Comparison of ENCODE assay signal across 8 mouse cellular contexts in genomic region chr1:67061456-67062085, GRCm38 (mm10). TPM values are rescaled to one million over a fixed set of nuclear protein-coding genes. Genes with fewer than 3 reads are reported as not detected.
DNase-seq lines count a peak whose midpoint lies in the region; ATAC-seq and TF ChIP-seq lines count a peak whose summit lies in the region.

No protein-coding gene starts in this region.

- ATAC-seq in heart, embryonic 16.5 days (replicated peaks; ENCODE audit: extremely low read depth, insufficient read depth, low FRiP score), result peak; percentile 55
- ATAC-seq in liver, postnatal 0 days, result peak; percentile 80
- peak; percentile 93 for ATAC-seq in neural tube, embryonic 14.5 days (ENCODE audit: low read depth)

- no peaks in the 10 kb centered on the region for H3K4me1 ChIP-seq in heart, embryonic 16.5 days (ENCODE audit: control insufficient read depth, insufficient read depth, low read length)
- H3K4me1 ChIP-seq in liver, postnatal 0 days (ENCODE audit: insufficient read depth), result no peaks in the 10 kb centered on the region
- no peaks in the 10 kb centered on the region for H3K4me1 ChIP-seq in neural tube, embryonic 14.5 days (ENCODE audit: control insufficient read depth, insufficient read depth, low read length)

- H3K4me3 ChIP-seq in heart, embryonic 16.5 days (ENCODE audit: low read length), result no peak overlapping the region
- no peak overlapping the region for H3K4me3 ChIP-seq in liver, postnatal 0 days (ENCODE audit: low read depth, low read length)
- no peak overlapping the region for H3K4me3 ChIP-seq in neural tube, embryonic 14.5 days (ENCODE audit: low read depth, low read length)

- TF ChIP-seq EP300 in liver, postnatal 0 days (IDR thresholded peaks at IDR 0.05; ENCODE audit: low read depth), result no peak

- no peak overlapping the region for H3K27ac ChIP-seq in heart, embryonic 16.5 days (ENCODE audit: low read length)
- H3K27ac ChIP-seq in liver, postnatal 0 days (ENCODE audit: low read depth), result no peak overlapping the region
- H3K27ac ChIP-seq in neural tube, embryonic 14.5 days (ENCODE audit: low read depth, low read length), result no peak overlapping the region

- no peaks in the 10 kb centered on the region for H3K36me3 ChIP-seq in heart, embryonic 16.5 days (ENCODE audit: control insufficient read depth, insufficient read depth)
- no peaks in the 10 kb centered on the region for H3K36me3 ChIP-seq in liver, postnatal 0 days (replicated peaks; ENCODE audit: insufficient read depth, low read length)
- no peaks in the 10 kb centered on the region for H3K36me3 ChIP-seq in neural tube, embryonic 14.5 days (ENCODE audit: control insufficient read depth, insufficient read depth, low read length)

- H3K9me3 ChIP-seq in heart, embryonic 16.5 days (replicated peaks; ENCODE audit: control insufficient read depth, low read length), result no peaks in the 10 kb centered on the region
- H3K9me3 ChIP-seq in liver, postnatal 0 days (ENCODE audit: low read length), result no peaks in the 10 kb centered on the region
- H3K9me3 ChIP-seq in neural tube, embryonic 14.5 days (ENCODE audit: control insufficient read depth, low read length), result no peaks in the 10 kb centered on the region

- no peak overlapping the region for H3K9ac ChIP-seq in heart, embryonic 16.5 days (ENCODE audit: low read length)
- H3K9ac ChIP-seq in liver, postnatal 0 days (replicated peaks), result no peak overlapping the region
- H3K9ac ChIP-seq in neural tube, embryonic 14.5 days (replicated peaks; ENCODE audit: low read depth, low read length), result no peak overlapping the region

- H3K27me3 ChIP-seq in heart, embryonic 16.5 days (ENCODE audit: control insufficient read depth, insufficient read depth, low read length), result no peaks in the 10 kb centered on the region
- no peaks in the 10 kb centered on the region for H3K27me3 ChIP-seq in liver, postnatal 0 days (ENCODE audit: insufficient read depth, low read length)
- H3K27me3 ChIP-seq in neural tube, embryonic 14.5 days (ENCODE audit: control insufficient read depth, insufficient read depth, low read length), result no peaks in the 10 kb centered on the region

- DNase-seq in CD8-positive naive resting alpha-beta T cell, adult 2 months (ENCODE audit: low read depth in 2 of 2, low spot score in 2 of 2), result peak; percentile 18 to 49
- DNase-seq in adrenal gland, adult 8-10 months, result peak; percentile 24
- peak; percentile 55 for DNase-seq in embryo, embryonic 11.5 days (ENCODE audit: low read depth, low spot score)
- peak; percentile 78 for DNase-seq in kidney, postnatal 4 days
- peak; percentile 73 for DNase-seq in liver, postnatal 0 days
- peak; percentile 21 to 48 for DNase-seq in thymus, postnatal 10 days (ENCODE audit: low spot score in 2 of 2)

- TF ChIP-seq CTCF in liver, postnatal 0 days (IDR thresholded peaks at IDR 0.05; ENCODE audit: low read depth), result peak; percentile 90

- H3K4me2 ChIP-seq in heart, embryonic 16.5 days (ENCODE audit: low read depth, low read length), result no peak overlapping the region
- H3K4me2 ChIP-seq in liver, postnatal 0 days (ENCODE audit: low read depth, low read length), result peak overlapping the region; percentile 15; the same call in 1 of the 2 replicates
- no peak overlapping the region for H3K4me2 ChIP-seq in neural tube, embryonic 14.5 days (ENCODE audit: low read depth, low read length)

- 7% methylated on average over 7 of the region's 7 CpGs for WGBS in heart, embryonic 16.5 days
- WGBS in liver, postnatal 0 days (ENCODE audit: insufficient replicate concordance), result 13% methylated on average over 7 of the region's 7 CpGs
- whole genome bisulfite sequencing in neural tube, embryonic 14.5 days, result 7% methylated on average over 7 of the region's 7 CpGs

RNA-seq across cellular contexts. Expression of gene Lancl1, which starts 22.9 kb away (rescaled TPM):
- total RNA-seq in adrenal gland, adult 8-10 months (2022), result 10 to 100 TPM; 49.1 to 63.7 (median 56.7) TPM
- 75.0 and 78.9 TPM in 2 replicates for polyA plus RNA-seq in heart, embryonic 16.5 days (2015; fragmentation: Nextera tagmentation; extraction: Ambion mirVana)
- polyA plus RNA-seq in liver, postnatal 0 days (2015; fragmentation: Nextera tagmentation; extraction: Ambion mirVana), result 25.5 and 26.8 TPM in 2 replicates
- polyA plus RNA-seq in neural tube, embryonic 14.5 days (2014; fragmentation: Nextera tagmentation; extraction: Ambion mirVana), result 194 and 225 TPM in 2 replicates

Comparison
In these comparisons a context has a peak if more than half of its experiments do, and no peak if none do; other contexts are left out.
1. DNase-seq: peak in every context shown above with its lines; median percentile 78 in kidney, postnatal 4 days; 73 in liver, postnatal 0 days; 55 in embryo, embryonic 11.5 days; 34 in thymus, postnatal 10 days; 34 in CD8-positive naive resting alpha-beta T cell, adult 2 months; 24 in adrenal gland, adult 8-10 months.